23 mouse cellular contexts compared by ENCODE assay signal in the genomic region with DNA sequence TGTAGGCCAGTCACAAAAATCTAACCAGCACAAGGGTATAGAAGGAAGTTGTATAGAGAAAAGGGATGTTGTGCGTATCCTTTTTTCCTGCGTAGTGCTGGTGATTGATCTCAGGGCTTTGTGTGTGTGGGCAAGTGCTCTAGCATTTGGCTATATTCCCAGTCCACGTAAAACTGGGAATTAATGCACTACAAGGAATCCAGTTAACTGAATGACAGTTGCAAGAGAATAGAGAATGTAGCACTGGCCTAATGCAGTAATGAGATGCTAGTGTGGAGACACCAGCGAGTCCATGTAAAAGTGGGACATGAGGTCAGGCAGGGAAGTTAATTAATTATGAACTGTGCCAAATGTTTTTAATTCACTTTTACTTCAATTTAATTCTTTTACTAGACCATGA. TPM values are rescaled to one million over a fixed set of nuclear protein-coding genes. Genes with fewer than 3 reads are reported as not detected.
DNase-seq lines count a peak whose midpoint lies in the region; ATAC-seq and TF ChIP-seq lines count a peak whose summit lies in the region.
"Had no signal": no experiment of that assay in that cellular context is flagged by ENCODE, and none has a peak within 500 bp of the region (broad histone marks: within the 10 kb centered on the region; RNA-seq: fewer than 3 reads in every experiment).

No protein-coding gene starts in this region.

- H3K27ac ChIP-seq in forebrain, embryonic 13.5 days = peak overlapping the region; percentile 32
- no peak overlapping the region for H3K27ac ChIP-seq in forebrain, embryonic 16.5 days (ENCODE audit: low read length)
- H3K27ac ChIP-seq in heart, embryonic 10.5 days = no peak overlapping the region
- peak overlapping the region; percentile 21; the same call in 1 of the 2 replicates for H3K27ac ChIP-seq in layer of hippocampus, adult 2 months
- H3K27ac ChIP-seq: embryonic facial prominence, embryonic 10.5 days; heart, adult 2 months; heart, embryonic 13.5 days; hindbrain, embryonic 13.5 days; intestine, embryonic 15.5 days had no signal

- H3K4me1 ChIP-seq in forebrain, embryonic 13.5 days = peaks cover 9% of the 10 kb centered on the region; the same call in 1 of the 2 replicates
- no peaks in the 10 kb centered on the region for H3K4me1 ChIP-seq in forebrain, embryonic 16.5 days (replicated peaks; ENCODE audit: control insufficient read depth, insufficient read depth, low read length)
- H3K4me1 ChIP-seq in heart, embryonic 10.5 days = peaks cover 8% of the 10 kb centered on the region; the same call in 1 of the 2 replicates
- H3K4me1 ChIP-seq: embryonic facial prominence, embryonic 10.5 days; hindbrain, embryonic 13.5 days; intestine, embryonic 15.5 days had no signal

- no peaks in the 10 kb centered on the region for H3K9me3 ChIP-seq in forebrain, embryonic 13.5 days (replicated peaks)
- no peaks in the 10 kb centered on the region for H3K9me3 ChIP-seq in forebrain, embryonic 16.5 days (ENCODE audit: control insufficient read depth, low read length)
- H3K9me3 ChIP-seq in heart, embryonic 10.5 days = no peaks in the 10 kb centered on the region
- H3K9me3 ChIP-seq: embryonic facial prominence, embryonic 10.5 days; G1E; heart, embryonic 13.5 days; hindbrain, embryonic 13.5 days; intestine, embryonic 15.5 days had no signal

- ATAC-seq in forebrain, embryonic 13.5 days = peak; percentile 58; the same call in 1 of the 2 replicates
- ATAC-seq in forebrain, embryonic 16.5 days = no peak
- ATAC-seq: activated CD4-positive, CD25-positive, alpha-beta regulatory T cell, adult 4 months; CD4-positive, CD25-positive, alpha-beta regulatory T cell, adult 4 months; intestine, embryonic 15.5 days; Patski had no signal

- intact Hi-C loops in heart, postnatal 14 days (cut with DNase I) = no loop called here

- peaks cover 69% of the 10 kb centered on the region for H3K36me3 ChIP-seq in forebrain, embryonic 13.5 days (ENCODE audit: poor library complexity, severe bottlenecking)
- H3K36me3 ChIP-seq in forebrain, embryonic 16.5 days (ENCODE audit: control insufficient read depth, insufficient read depth) = peaks cover 30% of the 10 kb centered on the region
- peaks cover 63% of the 10 kb centered on the region for H3K36me3 ChIP-seq in heart, embryonic 10.5 days

- H3K27me3 ChIP-seq in forebrain, embryonic 13.5 days = no peaks in the 10 kb centered on the region
- no peaks in the 10 kb centered on the region for H3K27me3 ChIP-seq in forebrain, embryonic 16.5 days (replicated peaks; ENCODE audit: control insufficient read depth, insufficient read depth, low read length)
- H3K27me3 ChIP-seq in heart, embryonic 10.5 days (ENCODE audit: insufficient read depth, poor library complexity, severe bottlenecking) = no peaks in the 10 kb centered on the region
- H3K27me3 ChIP-seq: heart, embryonic 13.5 days; hindbrain, embryonic 13.5 days; intestine, embryonic 15.5 days; Patski had no signal

- H3K4me2 ChIP-seq in forebrain, embryonic 13.5 days = no peak overlapping the region
- H3K4me2 ChIP-seq in forebrain, embryonic 16.5 days (ENCODE audit: low read length) = no peak overlapping the region
- H3K4me2 ChIP-seq: heart, embryonic 13.5 days; hindbrain, embryonic 13.5 days; intestine, embryonic 15.5 days had no signal

- peak; percentile 1 for DNase-seq in heart, embryonic 10.5 days (ENCODE audit: low spot score)
- no peak for DNase-seq in heart, postnatal 14 days
- no peak for DNase-seq in layer of hippocampus, adult 2 months (ENCODE audit: low spot score in 2 of 2)
- no peak for DNase-seq in layer of hippocampus, adult 8-10 months (ENCODE audit: low spot score in 2 of 2)
- DNase-seq in Muller cell, postnatal 12 days (ENCODE audit: inconsistent ontology term) = peak; percentile 29
- no peak for DNase-seq in cerebellum, postnatal 36 days
- DNase-seq: adrenal gland, postnatal 14 days; B cell, adult 2 months; cerebellum, adult 18-20 months; cerebellum, adult 9-11 months; gastrocnemius, postnatal 10 days; heart, adult 2 months; heart, postnatal 4 days had no signal

- no peak overlapping the region for H3K4me3 ChIP-seq in forebrain, embryonic 13.5 days
- no peak overlapping the region for H3K4me3 ChIP-seq in forebrain, embryonic 16.5 days (replicated peaks; ENCODE audit: low read length)
- no peak overlapping the region for H3K4me3 ChIP-seq in heart, embryonic 10.5 days
- H3K4me3 ChIP-seq in layer of hippocampus, adult 2 months = no peak overlapping the region
- H3K4me3 ChIP-seq: embryonic facial prominence, embryonic 10.5 days; heart, adult 2 months; heart, embryonic 13.5 days; hindbrain, embryonic 13.5 days; intestine, embryonic 15.5 days had no signal

- WGBS in forebrain, embryonic 13.5 days = 46% methylated on average over 4 of the region's 4 CpGs
- WGBS in forebrain, embryonic 16.5 days = 25% methylated on average over 4 of the region's 4 CpGs
- WGBS in heart, embryonic 10.5 days = 89% methylated on average over 4 of the region's 4 CpGs

- no peak for TF ChIP-seq CTCF in layer of hippocampus, adult 2 months (conservative IDR thresholded peaks at IDR 0.05)

- H3K9ac ChIP-seq in forebrain, embryonic 13.5 days = no peak overlapping the region
- no peak overlapping the region for H3K9ac ChIP-seq in forebrain, embryonic 16.5 days (replicated peaks; ENCODE audit: low read depth, low read length)
- H3K9ac ChIP-seq: heart, embryonic 13.5 days; hindbrain, embryonic 13.5 days; intestine, embryonic 15.5 days had no signal

RNA-seq across cellular contexts. Expression of gene Ppme1, which starts 30.6 kb away (rescaled TPM):
- polyA plus RNA-seq in forebrain, embryonic 13.5 days (2015; fragmentation: Nextera tagmentation; extraction: Ambion mirVana) = 118 and 120 TPM in 2 replicates
- polyA plus RNA-seq in forebrain, embryonic 16.5 days (2015; fragmentation: Nextera tagmentation; extraction: Ambion mirVana) = 157 and 158 TPM in 2 replicates
- 68.2 and 74.8 TPM in 2 replicates for polyA plus RNA-seq in heart, embryonic 10.5 days (2016; fragmentation: Nextera tagmentation; extraction: Ambion mirVana)
- total RNA-seq in heart, postnatal 14 days (2021) = 10 to 100 TPM; 37.8 to 44.0 TPM
- 100 to 1,000 TPM; 147 to 154 TPM for total RNA-seq in layer of hippocampus, adult 2 months (2021)
- total RNA-seq in layer of hippocampus, adult 8-10 months (2022) = 100 to 1,000 TPM; 136 to 154 (median 142) TPM

RNA-seq across cellular contexts. Expression of gene C2cd3, which starts 30.7 kb away (rescaled TPM):
- 34.7 and 35.1 TPM in 2 replicates for polyA plus RNA-seq in forebrain, embryonic 13.5 days (2015; fragmentation: Nextera tagmentation; extraction: Ambion mirVana)
- polyA plus RNA-seq in forebrain, embryonic 16.5 days (2015; fragmentation: Nextera tagmentation; extraction: Ambion mirVana) = 28.9 and 29.1 TPM in 2 replicates
- 20.1 and 22.9 TPM in 2 replicates for polyA plus RNA-seq in heart, embryonic 10.5 days (2016; fragmentation: Nextera tagmentation; extraction: Ambion mirVana)
- 10 to 100 TPM; 10.2 to 12.9 TPM for total RNA-seq in heart, postnatal 14 days (2021)
- total RNA-seq in layer of hippocampus, adult 2 months (2021) = 10 to 100 TPM; 22.7 to 22.8 TPM
- 10 to 100 TPM; 19.8 to 27.6 (median 24.5) TPM for total RNA-seq in layer of hippocampus, adult 8-10 months (2022)

Comparison
In these comparisons a context has a peak if more than half of its experiments do, and no peak if none do; other contexts are left out.
1. H3K27ac ChIP-seq: peak in forebrain, embryonic 13.5 days (single experiment) and layer of hippocampus, adult 2 months (single experiment); none in forebrain, embryonic 16.5 days (single experiment) and heart, embryonic 10.5 days (single experiment).
2. DNase-seq: peak in heart, embryonic 10.5 days (single experiment) and Muller cell, postnatal 12 days (single experiment); none in heart, postnatal 14 days (0 of 2), layer of hippocampus, adult 2 months (0 of 2), layer of hippocampus, adult 8-10 months (0 of 2) and cerebellum, postnatal 36 days (0 of 2).